Mouse (Mus musculus) right cerebral cortex, postnatal 25 days (tissue): ENCODE results near the gene Wdr72.

Experiments
- DNase-seq: peaks from one replicate; pipeline ENCODE4 v3.0.0; 2022

Gene Wdr72

GRCm38 (mm10) chr9:74248084-74248483, 137.9 kb downstream of the Wdr72 start:
- no peak for DNase-seq

- no peak for DNase-seq
These were observed 139.3 kb downstream of the Wdr72 start for GRCm38 (mm10) chr9:74249486-74249885.

GRCm38 (mm10) chr9:74250522-74250921, 140.4 kb downstream of the Wdr72 start:
- no peak for DNase-seq

- no peak for DNase-seq
These were observed 148.2 kb downstream of the Wdr72 start for GRCm38 (mm10) chr9:74258389-74258788.

- DNase-seq, result no peak
These were observed 167.7 kb downstream of the Wdr72 start for GRCm38 (mm10) chr9:74277752-74278385.

- DNase-seq, result no peak
These were observed 171.9 kb downstream of the Wdr72 start for GRCm38 (mm10) chr9:74282072-74282471.

- DNase-seq, result no peak
These were observed 176.1 kb downstream of the Wdr72 start for GRCm38 (mm10) chr9:74286210-74286609.

GRCm38 (mm10) chr9:74294479-74294878, 184.3 kb downstream of the Wdr72 start:
- no peak for DNase-seq

GRCm38 (mm10) chr9:74318771-74319170, 208.6 kb downstream of the Wdr72 start:
- DNase-seq, result no peak

- no peak for DNase-seq
These were observed 214.2 kb downstream of the Wdr72 start for GRCm38 (mm10) chr9:74324089-74324924.

- no peak for DNase-seq
These were observed 214.8 kb downstream of the Wdr72 start for GRCm38 (mm10) chr9:74324925-74325295.

- no peak for DNase-seq
These were observed 215.8 kb downstream of the Wdr72 start for GRCm38 (mm10) chr9:74325981-74326380.

GRCm38 (mm10) chr9:74328821-74329220, 218.7 kb downstream of the Wdr72 start:
- DNase-seq, result no peak

GRCm38 (mm10) chr9:74330706-74331495, 220.7 kb downstream of the Wdr72 start:
- no peak for DNase-seq

- no peak for DNase-seq
These were observed 222.2 kb downstream of the Wdr72 start for GRCm38 (mm10) chr9:74332321-74332720.
